Mouse (Mus musculus): ENCODE data around the gene Rad51d. TPM values are rescaled to one million over a fixed set of nuclear protein-coding genes. Genes with fewer than 3 reads are reported as not detected.

Rad51d gene
- total RNA-seq, 2 experiments from 2014 or later: 9.0 to 10.6 TPM

GRCm38 (mm10) chr11:82899720-82900119, 9.3 kb upstream of the Rad51d start:
- intact Hi-C loops (cut with DNase I): no loop called here
- DNase-seq: no peak

GRCm38 (mm10) chr11:82897478-82897877, 7.1 kb upstream of the Rad51d start:
- intact Hi-C loops (cut with DNase I): no loop called here
- no peak for DNase-seq

- DNase-seq: no peak
- intact Hi-C loops (cut with DNase I): loop anchor here (2.0 kb wide), 1 partner anchor 73 kb away; no protein-coding TSS in a partner anchor
These were observed 1.5 kb upstream of the Rad51d start, which contains the start of gene Fndc8 for GRCm38 (mm10) chr11:82891936-82892335. Gene Fndc8 (plus strand): TSS chr11:82892124.

GRCm38 (mm10) chr11:82889524-82890341, 681 bp downstream of the Rad51d start:
- DNase-seq: no peak
- intact Hi-C loops (cut with DNase I): loop anchor here (1.0 to 2.0 kb wide), 4 partner anchors 71 to 654 kb away; no protein-coding TSS in a partner anchor

- intact Hi-C loops (cut with DNase I): no loop called here
These were observed 1.9 kb downstream of the Rad51d start for GRCm38 (mm10) chr11:82888491-82888946.

GRCm38 (mm10) chr11:82886559-82886958, 3.9 kb downstream of the Rad51d start:
- no peak for DNase-seq
- intact Hi-C loops (cut with DNase I): no loop called here

More at GRCm38 (mm10) chr11:82888491-82888946, 1.9 kb downstream of the Rad51d start:
- no peak for DNase-seq

GRCm38 (mm10) chr11:82883180-82883579, 7.2 kb downstream of the Rad51d start:
- intact Hi-C loops (cut with DNase I): no loop called here
- no peak for DNase-seq

- intact Hi-C loops (cut with DNase I): no loop called here
These were observed 12.6 kb downstream of the Rad51d start for GRCm38 (mm10) chr11:82877726-82878344.

GRCm38 (mm10) chr11:82875631-82876030, 14.8 kb downstream of the Rad51d start:
- no peak for DNase-seq
- intact Hi-C loops (cut with DNase I): no loop called here

More at GRCm38 (mm10) chr11:82877726-82878344, 12.6 kb downstream of the Rad51d start:
- DNase-seq: no peak

GRCm38 (mm10) chr11:82874924-82875323, 15.5 kb downstream of the Rad51d start:
- DNase-seq: no peak
- intact Hi-C loops (cut with DNase I): loop anchor here (5.0 kb wide), 1 partner anchor 128 kb away; no protein-coding TSS in a partner anchor

- peak; percentile 94 to 99 for DNase-seq
- intact Hi-C loops (cut with DNase I): loop anchor here (1.0 to 5.0 kb wide), 3 partner anchors 51 to 124 kb away; partner anchors contain the start of genes Cct6b and Zfp830
These were observed 19.4 kb downstream of the Rad51d start, which contains the start of gene Rffl for GRCm38 (mm10) chr11:82871031-82871446. Gene Rffl (minus strand): TSS chr11:82871210.

GRCm38 (mm10) chr11:82870173-82871030, 20.0 kb downstream of the Rad51d start:
- peak; percentile 60 to 71 for DNase-seq
- intact Hi-C loops (cut with DNase I): loop anchor here (1.0 to 5.0 kb wide), 3 partner anchors 50 to 123 kb away; partner anchors contain the start of genes Cct6b and Zfp830

GRCm38 (mm10) chr11:82869506-82870172, 20.8 kb downstream of the Rad51d start:
- intact Hi-C loops (cut with DNase I): loop anchor here (5.0 kb wide), 1 partner anchor 122 kb away; no protein-coding TSS in a partner anchor
- no peak for DNase-seq

- no peak for DNase-seq
- intact Hi-C loops (cut with DNase I): no loop called here
These were observed 22.5 kb downstream of the Rad51d start for GRCm38 (mm10) chr11:82867956-82868355.

- intact Hi-C loops (cut with DNase I): no loop called here
- no peak for DNase-seq
These were observed 23.4 kb downstream of the Rad51d start for GRCm38 (mm10) chr11:82866850-82867564.

GRCm38 (mm10) chr11:82865957-82866356, 24.5 kb downstream of the Rad51d start:
- intact Hi-C loops (cut with DNase I): no loop called here
- no peak for DNase-seq

GRCm38 (mm10) chr11:82863488-82863931, 26.9 kb downstream of the Rad51d start:
- DNase-seq: no peak
- intact Hi-C loops (cut with DNase I): no loop called here

GRCm38 (mm10) chr11:82863059-82863458, 27.4 kb downstream of the Rad51d start:
- intact Hi-C loops (cut with DNase I): no loop called here
- no peak for DNase-seq

- intact Hi-C loops (cut with DNase I): no loop called here
- DNase-seq: no peak
These were observed 27.8 kb downstream of the Rad51d start for GRCm38 (mm10) chr11:82862638-82863037.
